Mouse (Mus musculus): ENCODE data around the gene Col4a2. TPM values are rescaled to one million over a fixed set of nuclear protein-coding genes. Genes with fewer than 3 reads are reported as not detected.

Col4a2 gene
- total RNA-seq, 2 experiments from 2014 or later: 51.3 to 69.5 TPM

- H3K27ac ChIP-seq: peak overlapping the region; percentile 85
- peak; percentile 67 for DNase-seq
- TF ChIP-seq CTCF (IDR thresholded peaks at IDR 0.05): no peak
- peak overlapping the region; percentile 52 for H3K4me3 ChIP-seq
- intact Hi-C loops (cut with DNase I): no loop called here
Observed at GRCm38 (mm10) chr8:11279296-11279826, 33.2 kb upstream of the Col4a2 start.

GRCm38 (mm10) chr8:11280721-11281268 is 31.8 kb upstream of the Col4a2 start:
- intact Hi-C loops (cut with DNase I): no loop called here
- DNase-seq: peak; percentile 66
- Histone ChIP-seq H3K27ac (peak overlapping the region; percentile 85), H3K4me3 (no peak overlapping the region)
- TF ChIP-seq CTCF (IDR thresholded peaks at IDR 0.05): no peak

- H3K4me3 ChIP-seq: peak overlapping the region; percentile 29; the same call in 1 of the 2 replicates
- no peak for TF ChIP-seq CTCF (IDR thresholded peaks at IDR 0.05)
- peak overlapping the region; percentile 85 for H3K27ac ChIP-seq
- no peak for DNase-seq
- intact Hi-C loops (cut with DNase I): no loop called here
Observed at GRCm38 (mm10) chr8:11282139-11282538, 30.5 kb upstream of the Col4a2 start.

GRCm38 (mm10) chr8:11282696-11283095 is 29.9 kb upstream of the Col4a2 start:
- Histone ChIP-seq H3K27ac (peak overlapping the region; percentile 85), H3K4me3 (no peak overlapping the region; the same call in 1 of the 2 replicates)
- no peak for TF ChIP-seq CTCF (IDR thresholded peaks at IDR 0.05)
- no peak for DNase-seq
- intact Hi-C loops (cut with DNase I): no loop called here

- Histone ChIP-seq H3K27ac (peak overlapping the region; percentile 85), H3K4me3 (no peak overlapping the region)
- TF ChIP-seq CTCF (IDR thresholded peaks at IDR 0.05): no peak
- intact Hi-C loops (cut with DNase I): no loop called here
- DNase-seq: no peak
Observed at GRCm38 (mm10) chr8:11283217-11283616, 29.4 kb upstream of the Col4a2 start.

- TF ChIP-seq CTCF (IDR thresholded peaks at IDR 0.05): no peak
- Histone ChIP-seq H3K27ac (peak overlapping the region; percentile 85), H3K4me3 (no peak overlapping the region)
- DNase-seq: no peak
- intact Hi-C loops (cut with DNase I): no loop called here
Observed at GRCm38 (mm10) chr8:11285437-11285836, 27.2 kb upstream of the Col4a2 start.

GRCm38 (mm10) chr8:11287139-11287538 is 25.5 kb upstream of the Col4a2 start:
- no peak for TF ChIP-seq CTCF (IDR thresholded peaks at IDR 0.05)
- Histone ChIP-seq H3K4me3 (no peak overlapping the region), H3K27ac (no peak overlapping the region; the same call in 1 of the 2 replicates)
- intact Hi-C loops (cut with DNase I): no loop called here
- no peak for DNase-seq

GRCm38 (mm10) chr8:11288286-11288685 is 24.3 kb upstream of the Col4a2 start:
- H3K4me3 ChIP-seq: no peak overlapping the region
- H3K27ac ChIP-seq: peak overlapping the region; percentile 55
- TF ChIP-seq CTCF (IDR thresholded peaks at IDR 0.05): no peak
- intact Hi-C loops (cut with DNase I): no loop called here
- peak; percentile 69 for DNase-seq

- intact Hi-C loops (cut with DNase I): no loop called here
- H3K4me3 ChIP-seq: no peak overlapping the region
- TF ChIP-seq CTCF (IDR thresholded peaks at IDR 0.05): no peak
- DNase-seq: no peak
- peak overlapping the region; percentile 64 for H3K27ac ChIP-seq
Observed at GRCm38 (mm10) chr8:11290533-11290932, 22.1 kb upstream of the Col4a2 start.

GRCm38 (mm10) chr8:11292611-11293010 is 20.0 kb upstream of the Col4a2 start:
- Histone ChIP-seq H3K27ac (peak overlapping the region; percentile 78), H3K4me3 (no peak overlapping the region)
- DNase-seq: peak; percentile 69
- no peak for TF ChIP-seq CTCF (IDR thresholded peaks at IDR 0.05)
- intact Hi-C loops (cut with DNase I): no loop called here

GRCm38 (mm10) chr8:11296282-11296943 is 16.2 kb upstream of the Col4a2 start:
- TF ChIP-seq CTCF (IDR thresholded peaks at IDR 0.05): no peak

GRCm38 (mm10) chr8:11297141-11297838 is 15.3 kb upstream of the Col4a2 start:
- intact Hi-C loops (cut with DNase I): no loop called here
- TF ChIP-seq CTCF (IDR thresholded peaks at IDR 0.05): no peak
- peak; percentile 63 for DNase-seq
- Histone ChIP-seq H3K27ac (peak overlapping the region; percentile 78), H3K4me3 (peak overlapping the region; percentile 40)

More at GRCm38 (mm10) chr8:11296282-11296943, 16.2 kb upstream of the Col4a2 start:
- DNase-seq: no peak
- Histone ChIP-seq H3K4me3 (peak overlapping the region; percentile 40), H3K27ac (peak overlapping the region; percentile 78)
- intact Hi-C loops (cut with DNase I): no loop called here

All from gastrocnemius, adult 2 months (tissue).